Mouse (Mus musculus) hindbrain, embryonic 16.5 days (tissue): Measurements from ENCODE around the gene Trim39. TPM values are rescaled to one million over a fixed set of nuclear protein-coding genes. Genes with fewer than 3 reads are reported as not detected.
"Not testable (repeated sequence)": the region's sequence is repeated elsewhere in the genome, so short reads cannot be mapped to it uniquely, and the experiment has no call there.

Source experiments
- ATAC-seq: fragments of 200-750 bp; cut with Nextera tagmentation; 2 replicates; pipeline ENCODE4 v1.8.0; 2017; ENCODE audit warnings: moderate TSS enrichment, moderate library complexity
- H3K27ac ChIP-seq: fragments of 300-500 bp; sonication (generic); 2 replicates; pipeline ENCODE4 v1.5.1; 2014; ENCODE audit warnings: low read depth, mild to moderate bottlenecking, control low read depth, low read length, moderate library complexity
- H3K27me3 ChIP-seq: fragments of 300-500 bp; sonication (generic); replicated peaks from 2 replicates; pipeline ENCODE4 v1.6.1; 2014; ENCODE audit warnings: low read length; ENCODE audit not compliant: control insufficient read depth, insufficient read depth
- H3K36me3 ChIP-seq: fragments of 300-500 bp; sonication (generic); 2 replicates; pipeline ENCODE4 v1.6.1; 2014; ENCODE audit warnings: mild to moderate bottlenecking, low read length, moderate library complexity, mixed read lengths; ENCODE audit not compliant: control insufficient read depth, insufficient read depth
- H3K4me1 ChIP-seq: fragments of 300-500 bp; sonication (generic); 2 replicates; pipeline ENCODE4 v1.6.1; 2014; ENCODE audit warnings: low read depth, low read length; ENCODE audit not compliant: control insufficient read depth, insufficient read depth
- H3K4me2 ChIP-seq: fragments of 300-500 bp; sonication (generic); 2 replicates; pipeline ENCODE4 v1.6.1; 2014; ENCODE audit warnings: mild to moderate bottlenecking, low read length, control low read depth, moderate library complexity
- H3K4me3 ChIP-seq: fragments of 300-500 bp; sonication (generic); 2 replicates; pipeline ENCODE4 v1.5.1; 2014; ENCODE audit warnings: mild to moderate bottlenecking, low read length, control low read depth, moderate library complexity
- H3K9ac ChIP-seq: fragments of 300-500 bp; sonication (generic); 2 replicates; pipeline ENCODE4 v1.6.1; 2014; ENCODE audit warnings: low read depth, mild to moderate bottlenecking, control low read depth, low read length, moderate library complexity
- H3K9me3 ChIP-seq: fragments of 300-500 bp; sonication (generic); 2 replicates; pipeline ENCODE4 v1.6.1; 2014; ENCODE audit warnings: mild to moderate bottlenecking, low read length, moderate library complexity; ENCODE audit not compliant: control insufficient read depth
- WGBS: fragments of 180-500 bp; shearing (Covaris S2); extraction: QIAGEN DNeasy Blood & Tissue Kit; methylation state at CpG from one replicate; pipeline ENCODE4 v1.1.7; 2014; 5-methylcytosine and 5-hydroxymethylcytosine counted together
- polyA plus RNA-seq: library from polyadenylated mRNA; unstranded; fragments of >200 nt; fragmentation: Nextera tagmentation; extraction: Ambion mirVana; gene quantifications from 2 replicates; pipeline ENCODE4 v1.2.1, GENCODE M21; 2015

Trim39 gene
- 22.1 and 25.4 TPM in 2 replicates for polyA plus RNA-seq

- Histone ChIP-seq H3K27ac (peak within 1 kb of the TSS; percentile 99), H3K4me3 (peak within 1 kb of the TSS; percentile 95), H3K4me1 (peaks cover 30% of the 10 kb centered on the region), H3K9ac (peak within 1 kb of the TSS; percentile 96), H3K9me3 (no peaks in the 10 kb centered on the region), H3K4me2 (peak within 1 kb of the TSS; percentile 92), H3K27me3 (no peaks in the 10 kb centered on the region), H3K36me3 (peaks cover 13% of the 10 kb centered on the region)
- 2% methylated on average over 39 of the region's 43 CpGs for WGBS
- ATAC-seq: peak; percentile 88
Measured at GRCm38 (mm10) chr17:36271586-36272256, at the start of gene Trim39. Gene Trim39, minus strand, starts transcription at chr17:36272247.

DNA sequence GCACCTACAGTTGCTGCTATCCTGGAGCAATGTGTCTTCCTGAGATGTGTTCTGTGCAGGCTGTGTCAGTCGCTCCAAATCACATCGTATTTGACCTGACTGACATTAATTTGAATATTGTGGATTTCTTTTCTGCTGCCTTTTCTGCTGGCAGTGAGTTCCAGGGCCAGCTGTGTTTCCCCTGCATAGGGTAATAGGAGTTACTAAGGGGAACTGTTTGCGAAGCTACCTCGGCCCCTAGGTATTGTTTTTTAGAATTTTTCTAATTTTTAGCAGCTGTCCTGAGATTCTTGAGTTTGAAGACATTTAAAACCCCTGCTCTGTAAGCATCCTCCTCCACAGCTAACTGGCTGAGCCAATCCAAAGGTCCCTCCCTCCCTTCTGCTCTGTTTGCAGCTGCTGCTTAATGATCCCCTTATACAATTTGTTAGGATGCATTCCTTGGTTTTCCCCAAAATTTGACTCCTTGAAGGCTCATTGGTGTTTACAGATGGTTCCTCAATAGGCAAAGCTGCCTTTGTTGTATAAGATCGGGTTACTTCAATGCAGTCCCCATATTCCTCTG, 43.7 kb upstream of the Trim39 start:
- Histone ChIP-seq H3K4me2 (peak overlapping the region; percentile 66), H3K4me1 (no peaks in the 10 kb centered on the region), H3K9me3 (no peaks in the 10 kb centered on the region), H3K4me3 (peak overlapping the region; percentile 47), H3K36me3 (no peaks in the 10 kb centered on the region), H3K9ac (peak overlapping the region; percentile 74), H3K27me3 (no peaks in the 10 kb centered on the region), H3K27ac (peak overlapping the region; percentile 92)
- peak; percentile 69 for ATAC-seq
- 30% methylated on average over 5 of the region's 5 CpGs for WGBS

GRCm38 (mm10) chr17:36315041-36315688, 43.1 kb upstream of the Trim39 start:
- Histone ChIP-seq H3K9me3 (no peaks in the 10 kb centered on the region), H3K36me3 (no peaks in the 10 kb centered on the region), H3K4me2 (peak overlapping the region; percentile 66), H3K27ac (peak overlapping the region; percentile 92), H3K9ac (peak overlapping the region; percentile 74), H3K4me3 (peak overlapping the region; percentile 47), H3K27me3 (no peaks in the 10 kb centered on the region), H3K4me1 (no peaks in the 10 kb centered on the region)
- peak; percentile 97 for ATAC-seq
- 0% methylated on average over 19 of the region's 19 CpGs for WGBS

GRCm38 (mm10) chr17:36314511-36314910, 42.5 kb upstream of the Trim39 start:
- WGBS: 3% methylated on average over 9 of the region's 9 CpGs
- H3K36me3 ChIP-seq: no peaks in the 10 kb centered on the region
- H3K27me3 ChIP-seq: no peaks in the 10 kb centered on the region
- H3K9me3 ChIP-seq: no peaks in the 10 kb centered on the region
- H3K9ac ChIP-seq: peak overlapping the region; percentile 74
- H3K4me2 ChIP-seq: peak overlapping the region; percentile 66
- peak; percentile 48; the same call in 1 of the 2 replicates for ATAC-seq
- H3K4me1 ChIP-seq: no peaks in the 10 kb centered on the region
- H3K27ac ChIP-seq: peak overlapping the region; percentile 92
- peak overlapping the region; percentile 47 for H3K4me3 ChIP-seq

DNA sequence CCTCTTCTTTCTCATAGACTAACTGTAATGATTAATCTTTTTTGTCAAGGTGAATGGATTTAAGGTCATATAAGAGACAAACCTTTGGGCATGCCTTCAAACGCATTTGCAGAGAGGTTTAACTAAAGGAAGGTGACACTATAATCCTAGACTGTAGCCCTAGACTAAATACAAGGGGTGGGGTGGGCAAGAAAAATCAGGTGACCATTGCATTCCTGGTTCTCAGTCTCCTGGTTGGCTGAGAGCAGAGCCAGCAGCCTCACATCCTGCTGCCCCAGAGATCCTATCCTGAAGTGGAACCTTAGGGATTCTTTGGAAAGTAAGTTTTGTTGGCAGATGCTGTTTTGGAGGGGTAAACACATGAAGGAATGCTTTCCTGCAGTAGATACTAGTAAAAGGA, 37.2 kb upstream of the Trim39 start:
- H3K9me3 ChIP-seq: no peaks in the 10 kb centered on the region
- no peaks in the 10 kb centered on the region for H3K27me3 ChIP-seq
- no peak overlapping the region for H3K27ac ChIP-seq
- no peak overlapping the region for H3K9ac ChIP-seq
- H3K36me3 ChIP-seq: no peaks in the 10 kb centered on the region
- no peaks in the 10 kb centered on the region for H3K4me1 ChIP-seq
- 36% methylated on average over 1 of the region's 1 CpGs for WGBS
- no peak overlapping the region for H3K4me3 ChIP-seq
- peak; percentile 71 for ATAC-seq
- peak overlapping the region; percentile 43 for H3K4me2 ChIP-seq

- not testable (repeated sequence) for H3K27me3 ChIP-seq, H3K4me3 ChIP-seq, H3K9me3 ChIP-seq, H3K36me3 ChIP-seq, H3K27ac ChIP-seq, H3K4me1 ChIP-seq, H3K9ac ChIP-seq
- peak; percentile 90 for ATAC-seq
- 1% methylated on average over 3 of the region's 3 CpGs for WGBS
- peak overlapping the region; percentile 43 for H3K4me2 ChIP-seq
Measured at GRCm38 (mm10) chr17:36308855-36309254, 36.8 kb upstream of the Trim39 start.

DNA sequence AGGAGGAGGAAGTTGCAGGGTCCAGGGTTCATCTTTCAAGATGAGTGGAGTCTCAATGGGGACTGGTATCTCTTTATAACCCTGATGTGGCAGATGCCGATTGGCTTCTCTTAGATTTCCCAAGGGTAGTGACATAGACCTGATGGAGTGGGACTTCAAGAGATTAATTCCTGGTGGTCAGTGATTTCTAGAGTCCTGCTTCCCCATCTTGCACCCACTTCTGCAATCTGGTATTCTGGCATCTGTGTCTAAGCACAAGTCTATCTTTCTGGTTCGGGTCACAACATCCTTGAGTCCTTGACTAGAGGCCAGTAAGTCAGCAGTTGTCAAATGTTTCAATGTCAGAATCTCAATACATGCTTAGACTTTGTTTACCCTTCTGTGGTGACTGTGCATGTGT, 14.3 kb upstream of the Trim39 start, which contains the start of gene H2-M10.2:
Gene H2-M10.2 (minus strand): TSS at position 101 of the 400 bp plus-strand sequence.
- ATAC-seq: no peak
- WGBS: 90% methylated on average over 2 of the region's 2 CpGs
- no peak within 1 kb of the TSS for H3K4me3 ChIP-seq
- no peaks in the 10 kb centered on the region for H3K4me1 ChIP-seq
- peaks cover 5% of the 10 kb centered on the region for H3K36me3 ChIP-seq
- no peak within 1 kb of the TSS for H3K4me2 ChIP-seq
- H3K9ac ChIP-seq: no peak within 1 kb of the TSS
- no peaks in the 10 kb centered on the region for H3K27me3 ChIP-seq
- H3K27ac ChIP-seq: no peak within 1 kb of the TSS
- H3K9me3 ChIP-seq: no peaks in the 10 kb centered on the region; the same call in 1 of the 2 replicates

GRCm38 (mm10) chr17:36281521-36282245, 9.6 kb upstream of the Trim39 start:
- Histone ChIP-seq H3K27ac (no peak overlapping the region), H3K4me2 (no peak overlapping the region), H3K4me3 (no peak overlapping the region), H3K27me3 (no peaks in the 10 kb centered on the region), H3K9ac (no peak overlapping the region), H3K9me3 (no peaks in the 10 kb centered on the region; the same call in 1 of the 2 replicates), H3K4me1 (no peaks in the 10 kb centered on the region), H3K36me3 (peaks cover 11% of the 10 kb centered on the region)
- 91% methylated on average over 4 of the region's 4 CpGs for WGBS
- ATAC-seq: no peak
